Mouse (Mus musculus) embryo, embryonic 10.5 days (tissue): ENCODE measurements around the gene Cdh4.

Source experiments
- DNase-seq: peaks from one replicate; pipeline ENCODE4 v3.0.0-alpha.2; 2015; ENCODE audit warnings: low spot score

Cdh4 gene

DNA sequence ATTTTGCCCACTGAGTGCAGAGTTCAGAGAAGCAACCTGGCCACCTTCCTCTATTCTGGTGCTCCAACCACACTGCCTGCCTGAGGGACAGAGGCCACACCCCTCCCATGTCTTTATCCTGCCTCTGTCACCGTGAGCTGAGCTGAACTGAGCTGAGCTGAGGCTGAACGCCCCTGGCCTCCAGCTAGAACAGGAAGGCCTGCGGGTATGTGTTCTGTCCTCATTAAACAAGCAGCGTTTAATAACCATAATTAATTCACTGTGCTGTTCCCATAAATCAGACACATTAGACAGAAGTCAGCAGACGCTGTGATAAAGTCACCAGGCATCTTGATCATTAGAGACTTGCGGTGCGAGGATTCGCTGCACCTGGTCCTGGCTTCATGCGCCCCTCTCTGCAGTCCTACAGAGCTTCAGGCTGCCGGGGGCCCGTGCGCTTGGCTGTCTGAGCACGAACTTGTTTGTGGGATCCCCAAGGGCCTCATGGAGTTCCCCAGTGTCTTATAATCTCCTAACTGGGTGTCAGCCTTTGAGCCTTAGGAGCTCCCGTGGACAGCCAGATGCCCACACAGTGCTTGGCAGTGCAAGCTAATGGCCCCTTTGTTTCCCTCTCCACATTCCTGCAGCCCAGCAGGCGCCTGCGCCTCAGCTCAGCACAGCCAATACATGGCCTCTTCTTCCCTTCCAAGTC lies 291.1 kb downstream of the Cdh4 start:
- DNase-seq = peak; percentile 19

DNA sequence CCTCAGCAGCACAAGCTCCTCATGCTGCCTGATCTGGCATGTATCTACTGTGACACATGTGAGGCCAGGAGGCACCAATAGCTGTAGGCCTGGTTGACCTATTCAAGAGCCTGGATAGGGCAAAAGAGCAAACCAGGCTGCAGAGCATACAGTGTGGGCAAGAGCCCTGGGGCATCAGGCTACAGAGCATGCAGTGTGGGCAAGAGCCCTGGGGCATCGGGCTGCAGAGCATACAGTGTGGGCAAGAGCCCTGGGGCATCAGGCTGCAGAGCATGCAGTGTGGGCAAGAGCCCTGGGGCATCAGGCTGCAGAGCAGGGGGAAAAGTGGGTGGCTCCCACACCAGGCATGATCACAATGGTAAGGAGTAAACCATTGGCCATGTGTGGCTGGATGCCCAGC lies 300.2 kb downstream of the Cdh4 start:
- no peak for DNase-seq

DNA sequence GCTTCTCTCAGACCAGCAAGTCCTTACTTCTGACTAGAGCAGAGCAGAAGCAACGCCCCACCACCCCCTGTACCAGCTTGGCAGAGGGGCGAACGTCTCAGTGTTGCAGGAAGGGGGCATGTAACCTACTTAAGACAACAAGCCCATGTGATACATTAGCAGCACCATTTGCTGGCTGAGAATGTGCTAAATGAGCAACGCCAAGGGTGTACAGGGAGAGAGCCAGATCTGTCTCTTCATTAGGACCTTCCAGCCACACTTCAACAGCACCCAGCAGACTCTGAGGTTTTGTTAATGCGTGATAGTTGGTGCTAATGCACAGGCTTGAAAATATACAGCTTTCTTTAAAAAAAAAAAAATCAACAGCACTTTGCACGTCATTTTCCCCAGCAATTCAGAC lies 300.6 kb downstream of the Cdh4 start:
- no peak for DNase-seq

DNA sequence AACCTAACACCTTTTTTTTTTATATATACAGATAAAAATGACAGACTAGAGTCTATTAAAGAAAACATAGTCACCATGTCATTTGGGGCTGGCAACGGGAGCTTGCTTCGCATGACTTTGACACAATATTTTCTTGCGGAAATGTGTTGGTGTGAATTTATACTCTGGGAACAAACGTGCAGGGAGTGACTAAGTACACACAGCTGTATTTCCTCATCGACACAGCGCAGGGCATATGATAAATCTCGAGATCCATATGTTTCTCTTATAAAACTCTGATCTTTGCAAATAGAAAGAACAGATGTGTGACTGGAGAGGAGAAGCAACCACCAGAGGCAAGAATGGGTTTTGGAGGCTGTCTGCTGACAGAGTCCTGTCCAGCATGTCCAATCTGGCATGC lies 304.3 kb downstream of the Cdh4 start:
- no peak for DNase-seq

DNA sequence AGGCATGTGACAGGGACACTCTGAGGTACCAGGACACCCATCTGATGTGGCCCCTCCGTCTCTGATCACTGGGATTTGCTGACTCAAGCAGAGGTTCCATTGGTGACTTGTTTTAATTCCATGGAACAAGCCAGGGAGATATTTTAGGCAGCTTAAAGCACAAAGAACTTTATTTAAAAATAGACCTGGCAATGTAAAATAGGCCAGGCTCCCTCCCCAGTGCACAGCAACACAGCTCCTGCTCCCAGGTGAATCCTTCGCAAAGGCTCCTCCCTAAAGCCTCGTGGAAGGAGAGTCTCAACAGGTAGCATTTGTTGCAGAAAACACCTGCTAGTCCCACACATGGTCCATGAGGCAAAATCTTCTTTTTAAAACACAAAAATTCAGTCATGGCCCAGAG lies 307.2 kb downstream of the Cdh4 start:
- no peak for DNase-seq

DNA sequence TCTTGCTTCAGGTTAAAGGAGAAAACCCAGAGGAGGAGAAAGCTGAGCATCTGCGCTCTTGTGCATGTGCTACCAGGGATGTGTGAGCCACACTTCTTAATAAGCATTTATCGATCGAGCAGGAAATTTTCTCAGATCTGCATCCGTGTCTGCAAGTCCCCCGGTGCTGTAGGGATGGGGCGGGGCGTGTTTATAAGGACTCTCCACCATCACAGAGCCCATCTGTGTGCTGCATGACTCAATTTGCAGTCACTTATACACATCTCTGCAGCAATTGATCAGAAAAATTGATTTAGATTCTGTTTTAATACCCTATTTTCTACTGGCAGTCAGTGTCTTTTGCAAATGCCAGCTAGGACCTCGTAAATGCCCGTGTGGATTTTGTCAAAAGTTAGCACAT lies 311.6 kb downstream of the Cdh4 start:
- DNase-seq = no peak

DNA sequence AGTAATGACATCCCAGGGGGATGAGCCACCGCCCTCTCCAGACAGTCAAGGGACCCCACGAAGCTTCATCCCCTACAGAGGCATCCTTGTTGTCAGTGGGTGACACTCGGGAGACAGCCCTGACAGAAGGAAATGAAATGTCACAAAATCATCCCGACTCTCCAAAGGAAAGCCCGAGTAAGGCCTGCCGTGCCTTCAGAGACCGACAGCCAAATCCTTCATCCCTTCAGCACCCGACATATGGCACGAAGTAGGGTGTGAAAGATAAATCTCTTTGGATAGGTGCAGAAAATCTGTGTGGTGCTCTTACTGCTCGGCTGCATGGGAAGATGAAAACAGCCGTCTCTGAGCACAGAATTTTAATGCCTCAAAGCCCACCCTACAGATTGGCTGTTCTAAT lies 312.5 kb downstream of the Cdh4 start:
- DNase-seq = no peak

DNA sequence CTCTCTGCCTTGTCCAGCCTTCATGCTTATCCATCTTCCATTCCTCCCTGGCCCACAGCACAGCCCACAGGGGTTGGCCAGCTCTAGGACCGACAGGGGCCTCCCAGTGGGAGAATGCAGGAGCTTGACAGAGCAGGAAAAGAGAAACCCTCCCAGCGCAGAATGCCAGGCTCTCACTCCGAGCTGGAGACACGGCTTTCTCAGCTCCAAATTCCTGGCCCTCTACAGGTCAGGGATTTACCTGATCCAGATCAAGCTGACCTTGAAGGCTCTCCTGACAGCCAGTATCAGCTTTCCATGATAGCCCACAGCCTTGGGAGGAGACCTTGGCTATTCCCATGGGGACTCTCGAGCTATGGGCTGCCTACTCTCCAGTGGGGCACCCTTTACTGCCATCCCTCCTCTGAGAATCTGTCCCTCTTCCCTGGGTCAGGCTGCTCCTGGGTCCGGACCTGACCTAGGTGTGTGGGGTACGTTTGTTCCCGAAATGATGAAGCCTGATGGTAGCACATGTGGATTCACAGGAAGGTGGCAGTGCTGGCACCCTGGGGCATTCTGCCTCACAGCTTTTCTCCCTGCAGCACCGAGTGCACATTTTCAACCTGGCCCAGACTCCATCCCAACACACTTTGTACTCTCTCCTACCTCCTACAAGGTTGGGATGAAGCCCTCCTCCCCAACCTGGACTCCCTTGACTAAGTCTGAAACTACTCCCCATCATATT lies 319.6 kb downstream of the Cdh4 start:
- DNase-seq = no peak

DNA sequence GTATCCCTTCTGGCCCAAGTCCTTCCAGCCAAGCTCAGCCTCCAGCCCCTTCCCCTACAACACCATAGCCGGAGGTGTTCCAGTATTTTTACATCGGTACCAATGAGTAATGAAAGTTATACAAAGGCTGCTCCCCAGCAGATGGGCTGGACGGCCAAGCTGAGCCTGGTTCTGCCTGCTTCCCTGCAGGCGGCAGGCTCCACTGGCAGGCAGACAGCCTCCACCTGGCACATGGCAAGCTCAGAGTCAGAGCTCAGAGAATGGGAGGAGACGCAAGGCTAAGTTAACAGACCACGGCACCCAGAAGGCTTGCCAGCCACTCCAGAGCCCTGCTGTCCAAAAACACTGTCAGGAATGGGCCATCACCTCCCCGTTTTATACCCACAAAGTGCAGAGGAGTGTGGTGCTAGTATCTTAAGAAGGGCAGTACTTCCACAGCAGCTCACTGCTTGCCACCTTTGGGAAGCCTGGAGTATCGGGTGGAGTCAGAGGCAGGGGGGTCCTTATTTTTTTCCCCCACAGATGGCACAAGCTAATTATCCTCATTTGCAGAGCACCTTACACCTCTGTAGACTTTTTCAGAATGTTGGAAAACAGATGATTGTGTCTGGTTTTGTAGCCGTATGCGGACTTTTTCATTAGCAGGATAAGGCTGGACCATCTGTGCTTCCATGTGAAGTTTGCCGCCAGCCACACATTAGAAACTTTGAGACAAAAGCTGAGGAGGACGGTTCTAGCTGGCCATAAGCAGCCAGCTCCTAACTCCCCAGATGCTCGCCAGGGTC lies 320.5 kb downstream of the Cdh4 start:
- DNase-seq = no peak

DNA sequence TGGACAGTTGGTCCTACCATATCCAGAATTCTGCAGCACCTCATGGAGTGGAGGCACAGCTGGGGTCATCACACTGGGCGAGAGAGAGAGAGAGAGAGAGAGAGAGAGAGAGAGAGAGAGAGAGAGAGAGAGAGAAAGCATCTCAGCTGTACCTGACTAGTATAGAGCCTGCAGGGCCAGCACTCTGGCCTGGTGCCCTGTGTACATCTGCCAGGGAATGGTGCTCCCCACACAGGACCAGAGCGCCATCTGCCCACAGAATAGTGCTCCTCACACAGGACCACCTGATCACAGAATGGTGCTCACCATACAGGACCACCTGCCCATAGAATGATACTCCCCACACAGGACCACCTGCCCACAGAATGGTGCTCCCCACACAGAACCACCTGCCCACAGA lies 322.2 kb downstream of the Cdh4 start:
- DNase-seq = no peak

DNA sequence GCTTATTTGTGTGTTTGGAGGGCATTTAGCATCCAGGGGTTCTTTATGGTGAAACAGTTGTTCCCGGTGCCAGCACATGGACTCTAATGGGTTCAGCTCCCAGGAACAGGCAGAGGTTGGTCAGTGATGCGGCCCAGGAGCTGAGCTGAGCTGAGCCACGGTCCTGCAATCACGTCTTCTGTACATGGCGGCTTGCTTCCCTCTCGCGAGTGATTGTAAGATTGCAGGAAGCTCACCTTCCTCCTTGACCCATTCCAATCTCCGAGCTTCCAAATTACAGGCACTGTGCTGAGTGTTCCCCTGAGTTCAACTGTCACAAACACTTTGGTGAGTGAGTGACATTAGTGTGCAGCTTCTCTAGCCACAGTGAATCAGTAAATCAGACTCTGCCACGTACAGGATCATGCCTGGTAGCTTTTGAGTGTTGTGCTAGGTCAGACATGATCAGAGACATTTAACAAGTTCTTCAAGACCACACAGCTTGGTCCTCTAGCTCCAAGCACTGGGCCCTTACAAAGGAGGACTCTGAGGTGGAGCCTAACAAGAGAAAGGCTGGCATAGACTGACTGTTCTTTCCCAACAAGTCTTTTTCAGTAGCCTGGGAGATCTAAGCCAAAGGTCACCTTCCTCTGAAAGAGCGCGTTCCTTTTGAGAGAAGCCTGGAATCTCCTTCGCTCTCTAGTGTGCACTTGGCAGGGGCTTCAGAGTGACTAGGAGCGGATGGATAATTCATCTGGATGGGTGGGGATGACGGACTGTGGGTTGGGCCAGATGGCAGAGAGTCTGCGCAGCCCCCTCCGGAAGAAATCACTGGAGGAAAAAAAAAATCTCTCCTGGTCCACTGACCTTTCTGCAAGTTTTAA lies 324.7 kb downstream of the Cdh4 start:
- peak; percentile 63 for DNase-seq

DNA sequence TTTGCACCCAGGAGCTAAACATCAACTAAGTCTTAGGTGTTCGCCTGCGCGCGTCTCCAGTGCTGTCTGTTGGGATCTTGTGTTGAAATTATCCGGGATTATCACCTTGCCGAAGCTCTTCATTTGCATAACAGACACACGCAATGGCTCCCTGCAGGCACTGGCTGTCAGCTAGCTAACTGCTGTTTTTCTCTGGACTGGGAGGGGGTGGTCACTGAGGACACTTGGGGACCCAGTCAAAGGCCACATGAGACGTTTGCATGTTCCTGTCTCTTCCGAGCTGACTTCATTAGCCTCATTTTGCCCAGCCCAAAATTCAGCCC lies 325.3 kb downstream of the Cdh4 start:
- DNase-seq = peak; percentile 30

DNA sequence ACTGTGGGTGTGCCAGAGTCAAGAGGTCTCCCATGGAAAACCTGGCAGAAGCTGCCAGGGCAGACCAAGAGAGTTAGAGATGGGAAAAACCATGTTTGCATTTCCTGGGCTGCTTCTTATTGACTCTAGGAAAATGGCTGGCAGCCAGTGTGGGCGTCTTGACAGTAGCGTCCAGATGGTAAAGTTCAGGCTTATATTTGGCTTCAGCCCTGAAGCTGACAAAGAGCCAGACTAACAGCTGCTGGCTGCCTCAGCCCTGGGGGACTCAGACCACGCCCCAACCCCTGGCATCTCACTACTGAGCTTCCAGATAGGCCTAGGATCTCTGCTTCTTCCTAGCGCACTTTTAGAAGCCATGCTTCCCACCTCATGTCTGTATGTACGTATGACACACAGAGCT lies 326.9 kb downstream of the Cdh4 start:
- no peak for DNase-seq

DNA sequence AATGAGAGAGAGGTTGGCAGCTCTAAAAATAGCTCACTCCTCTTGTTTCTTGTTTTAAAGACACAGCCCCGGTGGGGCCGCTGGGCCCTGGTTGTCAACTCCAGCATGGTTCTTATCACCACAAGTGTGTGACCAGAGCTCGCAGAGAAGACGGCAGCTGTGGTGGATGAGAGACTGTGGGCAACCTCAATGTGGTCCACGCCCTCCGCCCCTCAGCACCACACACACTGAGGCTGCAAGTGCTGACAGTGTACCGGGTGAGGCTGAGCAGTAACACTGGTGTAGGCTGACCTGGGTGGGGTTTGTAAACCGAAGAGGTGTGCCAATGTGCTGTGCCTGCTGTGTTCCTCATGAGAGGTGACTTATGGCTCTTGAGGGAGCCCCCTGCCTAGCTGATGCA lies 327.7 kb downstream of the Cdh4 start:
- no peak for DNase-seq

DNA sequence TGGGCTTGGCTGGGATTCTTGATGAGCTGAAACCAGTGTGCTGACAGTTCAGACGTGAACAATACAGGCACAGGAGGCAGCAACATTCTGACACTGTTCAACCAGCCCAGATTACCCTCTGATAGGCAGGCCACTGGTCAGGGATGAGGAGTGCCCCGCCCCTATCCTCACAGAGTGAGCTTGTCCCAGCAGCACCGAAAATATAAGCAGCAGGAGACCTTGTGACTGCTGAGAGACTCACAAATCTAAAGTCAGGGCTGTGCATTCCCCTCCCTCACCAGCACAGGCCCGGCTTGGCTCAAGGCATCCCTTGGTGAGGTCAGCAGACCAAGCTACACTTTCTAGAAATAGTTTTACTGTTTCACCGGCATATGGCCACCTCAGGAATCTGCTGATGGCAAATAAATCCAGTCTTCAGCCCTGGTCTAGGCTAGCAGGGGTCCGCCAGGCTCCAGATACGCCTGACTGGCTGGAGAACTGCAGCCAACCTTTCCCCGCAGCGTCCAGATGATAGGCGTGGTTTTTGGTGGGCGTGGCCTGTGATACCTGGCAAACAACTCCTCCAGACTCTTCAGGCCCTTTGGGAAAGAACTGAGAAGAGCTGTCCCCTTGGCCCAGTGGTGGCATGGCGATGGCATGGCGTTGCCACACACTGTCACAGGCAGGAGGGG lies 332.3 kb downstream of the Cdh4 start:
- DNase-seq = peak; percentile 46

DNA sequence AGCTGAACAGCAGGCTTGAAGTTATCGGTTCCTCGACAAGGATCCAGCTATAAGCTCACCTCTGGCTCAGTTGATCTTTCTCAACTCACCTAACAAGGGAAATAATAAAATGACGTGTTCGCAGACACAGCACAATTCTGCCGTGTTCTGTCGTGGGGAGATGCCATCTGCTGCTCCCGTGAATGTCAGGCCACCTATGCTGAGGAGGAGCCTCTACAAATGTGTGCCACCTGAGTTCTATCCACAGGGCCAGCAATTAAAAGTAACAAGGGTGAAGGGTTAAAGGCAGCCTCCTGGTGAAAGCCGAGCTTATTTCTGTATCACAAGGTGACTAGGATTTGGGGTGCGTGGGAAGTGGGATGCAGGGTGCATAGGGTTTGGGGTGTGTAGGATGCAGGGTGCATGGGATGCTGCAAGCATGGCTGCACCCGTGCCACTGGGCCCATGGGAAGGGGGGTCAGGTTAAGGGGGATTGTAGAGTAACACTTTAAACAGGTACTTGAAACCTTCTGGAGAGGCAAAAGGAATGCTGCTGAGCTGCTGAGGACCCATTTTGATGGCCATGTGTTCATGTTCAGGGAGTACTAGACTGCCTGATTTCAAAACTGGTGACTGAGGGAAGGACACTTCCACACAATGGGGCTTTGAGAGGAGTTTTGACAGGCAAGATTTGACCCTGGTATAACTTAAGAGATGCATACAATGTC lies 333.9 kb downstream of the Cdh4 start:
- no peak for DNase-seq

DNA sequence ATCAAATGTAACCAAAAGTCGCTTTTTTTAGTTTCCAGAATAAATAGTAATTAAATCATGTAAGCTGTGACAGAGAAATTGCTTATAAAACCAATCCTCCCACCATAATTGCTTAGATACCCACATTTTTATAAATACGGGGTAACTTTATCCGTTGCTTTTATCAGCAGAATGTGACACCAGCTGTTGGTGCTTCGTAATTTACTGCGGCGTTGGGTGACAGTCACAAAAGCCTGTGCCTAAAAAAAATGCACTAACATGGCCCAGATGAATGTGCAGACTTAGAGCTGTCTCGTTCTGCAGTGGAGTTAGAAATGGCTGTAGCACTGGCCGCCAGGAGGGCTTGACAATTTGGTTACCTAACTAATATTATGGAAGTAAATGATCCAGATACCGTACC lies 337.0 kb downstream of the Cdh4 start:
- DNase-seq = no peak

DNA sequence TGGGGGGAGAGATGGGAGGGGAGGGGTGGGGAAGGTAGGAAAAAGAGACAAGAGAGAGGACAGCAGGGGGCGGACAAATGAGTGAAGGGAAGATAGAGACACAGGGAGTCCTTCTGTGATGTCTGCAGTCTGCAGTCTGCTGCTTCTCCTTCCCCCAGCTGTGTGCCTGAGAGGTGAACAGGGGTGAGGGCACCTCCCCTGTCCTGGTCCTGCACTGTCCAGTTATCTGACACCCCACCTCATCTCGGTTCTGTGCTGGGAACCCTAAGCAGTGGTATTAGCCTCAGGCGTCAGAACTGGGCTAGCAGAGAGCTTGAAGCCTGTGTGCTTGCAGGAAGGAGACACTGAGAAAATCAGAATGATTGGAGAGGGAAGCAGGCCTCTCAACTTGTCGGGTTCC lies 338.7 kb downstream of the Cdh4 start:
- DNase-seq = no peak

DNA sequence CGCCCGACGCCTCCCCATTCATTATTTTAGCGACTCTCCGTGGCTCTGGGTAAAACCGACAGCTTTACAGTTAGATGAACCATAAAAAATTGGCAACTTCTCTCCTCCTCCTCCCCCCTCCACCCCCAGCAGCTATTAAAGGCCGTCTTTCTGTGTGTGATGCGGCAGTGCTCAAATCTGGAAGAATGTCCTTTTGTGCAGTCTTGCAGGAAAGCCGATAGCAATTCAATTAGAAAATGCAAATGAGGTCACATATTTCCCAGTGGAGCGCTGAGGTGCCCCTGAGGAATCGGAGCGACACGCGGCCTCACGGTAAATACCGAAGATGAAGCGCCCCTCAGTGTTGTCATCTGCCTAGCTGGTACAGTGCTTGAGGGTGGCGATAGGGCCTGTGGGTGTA lies 345.0 kb downstream of the Cdh4 start:
- peak; percentile 48 for DNase-seq

DNA sequence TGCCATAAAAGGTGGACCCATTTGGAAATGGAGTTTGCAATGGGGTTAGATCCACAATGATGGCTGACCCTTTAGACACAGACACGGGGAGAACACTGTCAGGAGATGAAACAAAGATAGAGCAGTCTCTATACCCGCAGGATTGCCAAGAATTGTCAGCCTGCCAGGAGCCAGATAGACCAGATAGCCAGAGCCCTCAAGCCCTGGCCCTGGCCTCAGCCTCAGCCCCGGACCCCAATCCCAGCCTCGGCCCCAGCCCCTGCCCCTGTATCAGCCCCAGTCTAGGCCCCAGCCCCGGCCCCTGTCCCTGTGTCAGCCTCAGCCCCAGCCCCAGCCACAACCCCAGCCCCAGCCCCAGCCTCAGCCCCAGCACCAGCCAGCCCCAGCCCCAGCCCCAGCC lies 345.6 kb downstream of the Cdh4 start:
- no peak for DNase-seq

DNA sequence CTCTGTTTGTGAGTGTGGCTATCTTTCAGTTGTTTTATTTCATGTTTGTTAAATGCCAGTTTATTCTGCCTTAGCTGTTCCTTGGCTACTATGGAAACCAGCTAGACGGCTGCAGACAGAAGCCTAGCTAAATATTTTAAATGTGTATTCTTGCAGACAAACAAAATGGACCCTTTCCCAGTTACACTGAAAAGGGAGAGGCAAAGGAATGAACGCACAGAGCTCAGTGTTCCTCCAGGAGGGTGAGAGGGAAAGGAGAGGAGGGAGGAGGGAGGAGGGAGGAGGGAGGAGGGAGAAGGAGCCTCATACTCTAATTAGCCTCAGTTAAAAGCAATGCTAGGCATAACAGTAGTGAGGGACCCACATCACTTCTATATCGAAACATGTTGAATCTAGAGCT lies 348.5 kb downstream of the Cdh4 start:
- DNase-seq = no peak
